In the genomic region with DNA sequence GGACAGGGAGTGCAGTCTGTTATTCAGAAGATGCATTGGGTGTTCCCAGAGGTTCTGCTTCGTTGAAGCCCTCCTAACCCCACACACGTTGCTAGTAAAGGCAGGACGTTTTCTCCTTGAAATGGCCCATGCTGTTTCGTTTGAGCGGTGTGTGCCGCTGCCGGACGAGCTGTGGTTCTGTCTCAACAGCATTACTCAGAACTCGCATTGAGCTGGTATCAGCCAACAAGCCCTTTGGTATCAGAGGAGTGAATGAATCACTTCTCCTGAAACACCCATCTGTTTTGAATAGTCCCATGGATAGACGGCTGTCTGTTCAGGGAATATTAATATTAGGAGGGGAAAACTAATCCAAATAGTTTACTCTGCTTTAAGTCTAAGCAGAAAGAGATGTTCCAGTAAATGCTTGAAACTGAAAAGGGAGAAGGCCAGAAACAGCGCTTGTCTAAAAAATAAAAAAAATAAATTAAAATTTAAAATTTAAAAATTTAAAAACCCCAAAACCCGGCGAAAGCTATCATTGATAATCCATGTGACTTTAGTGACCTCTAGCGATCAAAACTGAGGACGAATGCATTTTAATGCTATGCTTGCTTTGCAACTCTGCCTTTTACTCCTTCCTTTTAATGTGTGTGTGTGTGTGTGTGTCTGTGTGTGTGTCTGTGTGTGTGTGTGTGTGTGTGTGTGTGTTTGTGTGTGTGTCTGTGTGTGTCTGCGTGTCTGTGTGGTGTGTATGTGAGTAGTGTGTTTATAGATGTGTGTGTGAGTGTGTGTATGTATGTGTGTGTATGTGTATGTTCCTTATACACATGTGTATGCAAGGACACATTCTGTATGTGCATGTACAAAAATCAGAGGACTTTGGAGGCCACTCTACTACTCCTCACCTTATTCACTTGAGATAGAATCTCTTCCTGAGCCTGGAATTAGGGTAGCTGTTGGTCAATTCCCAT, we compare ENCODE assay signal across 8 mouse cellular contexts. TPM values are rescaled to one million over a fixed set of nuclear protein-coding genes. Genes with fewer than 3 reads are reported as not detected.
DNase-seq lines count a peak whose midpoint lies in the region; ATAC-seq and TF ChIP-seq lines count a peak whose summit lies in the region.

No protein-coding gene starts in this region.

- H3K27ac ChIP-seq in forebrain, postnatal 0 days (ENCODE audit: low read depth, low read length) = no peak overlapping the region
- H3K27ac ChIP-seq in layer of hippocampus, adult 2 months = 0 out of 2 replicates have a peak overlapping the region, but pooled peaks have one; percentile 9
- H3K27ac ChIP-seq in midbrain, embryonic 16.5 days (ENCODE audit: low read length) = no peak overlapping the region

- peak; percentile 53 to 76 for DNase-seq in cerebellum, postnatal 10 days
- DNase-seq in cerebellum, adult 8-10 months = no peak
- peak; percentile 6 for DNase-seq in ovary, postnatal 36 days (ENCODE audit: low spot score)
- DNase-seq in ovary, adult 18-20 months (ENCODE audit: low spot score) = no peak
- peak; percentile 79 for DNase-seq in forebrain, postnatal 0 days
- DNase-seq in layer of hippocampus, adult 2 months (ENCODE audit: low spot score in 2 of 2) = peak; percentile 19 to 58
- DNase-seq in spleen, postnatal 4 days (ENCODE audit: low spot score in 2 of 2) = no peak

- H3K9me3 ChIP-seq in forebrain, postnatal 0 days (ENCODE audit: low read length) = no peaks in the 10 kb centered on the region
- no peaks in the 10 kb centered on the region for H3K9me3 ChIP-seq in midbrain, embryonic 16.5 days (replicated peaks; ENCODE audit: control insufficient read depth, low read length, poor library complexity, severe bottlenecking)

- no peaks in the 10 kb centered on the region for H3K36me3 ChIP-seq in forebrain, postnatal 0 days (ENCODE audit: insufficient read depth)
- H3K36me3 ChIP-seq in midbrain, embryonic 16.5 days (ENCODE audit: control insufficient read depth, insufficient read depth, low read length) = no peaks in the 10 kb centered on the region

- 0 out of 2 replicates have a peak overlapping the region, but pooled peaks have one; percentile 3 for H3K4me3 ChIP-seq in forebrain, postnatal 0 days (ENCODE audit: low read depth, low read length)
- peak overlapping the region; percentile 33 for H3K4me3 ChIP-seq in layer of hippocampus, adult 2 months
- peak overlapping the region; percentile 20 for H3K4me3 ChIP-seq in midbrain, embryonic 16.5 days (ENCODE audit: low read depth, low read length)

- H3K4me1 ChIP-seq in forebrain, postnatal 0 days (ENCODE audit: insufficient read depth) = no peaks in the 10 kb centered on the region
- H3K4me1 ChIP-seq in midbrain, embryonic 16.5 days (ENCODE audit: control insufficient read depth, insufficient read depth, low read length) = no peaks in the 10 kb centered on the region

- ATAC-seq in forebrain, postnatal 0 days = peak; percentile 56
- ATAC-seq in midbrain, embryonic 16.5 days = peak; percentile 64; the same call in 1 of the 2 replicates

- peak overlapping the region; percentile 18; the same call in 1 of the 2 replicates for H3K9ac ChIP-seq in forebrain, postnatal 0 days
- no peak overlapping the region for H3K9ac ChIP-seq in midbrain, embryonic 16.5 days (ENCODE audit: low read depth, low read length)

- peak overlapping the region; percentile 40 for H3K4me2 ChIP-seq in forebrain, postnatal 0 days (ENCODE audit: low read depth)
- H3K4me2 ChIP-seq in midbrain, embryonic 16.5 days (ENCODE audit: low read length) = peak overlapping the region; percentile 45

- WGBS in forebrain, postnatal 0 days = 39% methylated on average over 16 of the region's 16 CpGs
- WGBS in midbrain, embryonic 16.5 days = 37% methylated on average over 16 of the region's 16 CpGs

- H3K27me3 ChIP-seq in forebrain, postnatal 0 days (ENCODE audit: insufficient read depth, low read length) = no peaks in the 10 kb centered on the region
- no peaks in the 10 kb centered on the region for H3K27me3 ChIP-seq in midbrain, embryonic 16.5 days (ENCODE audit: control insufficient read depth, insufficient read depth, low read depth, low read length)

- peak; percentile 73 for TF ChIP-seq CTCF in forebrain, postnatal 0 days (IDR thresholded peaks at IDR 0.05; ENCODE audit: low read depth)
- peak; percentile 75 for TF ChIP-seq CTCF in layer of hippocampus, adult 2 months (conservative IDR thresholded peaks at IDR 0.05)

RNA-seq across cellular contexts. Expression of a gene that starts 10.5 kb away (rescaled TPM):
- 0.15 TPM in 1 of 2 replicates, not detected in the other for total RNA-seq in forebrain, postnatal 0 days (2014; rRNA removed)
- 0.45 and 0.49 TPM in 2 replicates for polyA plus RNA-seq in forebrain, postnatal 0 days (2015; fragmentation: Nextera tagmentation; extraction: Ambion mirVana)
- total RNA-seq in layer of hippocampus, adult 2 months (2021) = not detected
- 1.7 and 2.7 TPM in 2 replicates for polyA plus RNA-seq in midbrain, embryonic 16.5 days (2015; fragmentation: Nextera tagmentation; extraction: Ambion mirVana)

Comparison
In these comparisons a context has a peak if more than half of its experiments do, and no peak if none do; other contexts are left out.
1. DNase-seq: peak in cerebellum, postnatal 10 days (2 of 2), ovary, postnatal 36 days (single experiment), forebrain, postnatal 0 days (single experiment) and layer of hippocampus, adult 2 months (2 of 2); none in cerebellum, adult 8-10 months (single experiment), ovary, adult 18-20 months (single experiment) and spleen, postnatal 4 days (0 of 2).
2. Peak in every context shown above with its lines, with median percentiles within 50 percentile points of each other: H3K4me3 ChIP-seq.